Mouse (Mus musculus): ENCODE measurements around the gene Catip.

DNA sequence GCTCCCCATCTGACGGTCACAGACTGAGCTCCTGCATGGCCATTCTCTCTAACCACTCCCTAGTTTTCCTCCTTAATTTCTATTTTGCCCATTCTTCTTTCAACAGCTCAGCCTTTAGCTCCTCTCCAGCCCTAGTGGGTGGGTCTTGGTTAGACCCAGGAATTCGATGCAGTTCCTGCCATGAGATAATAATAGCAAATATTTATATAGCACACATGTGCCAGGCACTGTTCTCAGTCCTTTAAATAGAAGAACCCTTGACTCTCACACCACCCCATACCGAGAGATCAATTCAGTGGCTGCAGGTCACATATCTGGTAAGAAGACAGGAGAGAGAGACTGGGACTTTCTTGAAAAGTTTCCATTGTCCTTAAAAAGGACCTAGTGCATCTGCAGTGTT is 40.5 kb upstream of the Catip start:
- TF ChIP-seq CTCF (IDR thresholded peaks at IDR 0.05; ENCODE audit: extremely low read depth, insufficient read length, insufficient replicate concordance, low read depth, low read length): no peak
- TF ChIP-seq POLR2A (IDR thresholded peaks at IDR 0.05; ENCODE audit: low read depth, low read length): no peak
